In genomic region chr2:157506779-157507178, GRCm38 (mm10) we compare ENCODE assay signal across 9 mouse cellular contexts. TPM values are rescaled to one million over a fixed set of nuclear protein-coding genes. Genes with fewer than 3 reads are reported as not detected.
DNase-seq lines count a peak whose midpoint lies in the region; ATAC-seq lines count a peak whose summit lies in the region.
"Had no signal": no experiment of that assay in that cellular context is flagged by ENCODE, and none has a peak within 500 bp of the region (broad histone marks: within the 10 kb centered on the region; RNA-seq: fewer than 3 reads in every experiment).

No protein-coding gene starts in this region.

- H3K27me3 ChIP-seq in limb, embryonic 13.5 days = no peaks in the 10 kb centered on the region
- no peaks in the 10 kb centered on the region for H3K27me3 ChIP-seq in stomach, embryonic 16.5 days (ENCODE audit: control insufficient read depth, insufficient read depth, low read length)

- H3K36me3 ChIP-seq in limb, embryonic 13.5 days = no peaks in the 10 kb centered on the region
- H3K36me3 ChIP-seq in stomach, embryonic 16.5 days (ENCODE audit: control insufficient read depth, insufficient read depth, low read length) = no peaks in the 10 kb centered on the region

- WGBS in limb, embryonic 13.5 days = 35% methylated on average over 14 of the region's 14 CpGs
- 11% methylated on average over 14 of the region's 14 CpGs for WGBS in stomach, embryonic 16.5 days

- 0 out of 2 replicates have a peak, but pooled peaks have one; percentile 60 for ATAC-seq in limb, embryonic 13.5 days (ENCODE audit: low FRiP score, low read depth)
- ATAC-seq in stomach, embryonic 16.5 days (ENCODE audit: insufficient read depth, low FRiP score) = no peak
- no peak for ATAC-seq in erythroblast, adult 5-6 weeks (replicated peaks; ENCODE audit: low FRiP score, poor library complexity, severe bottlenecking)

- H3K4me2 ChIP-seq in limb, embryonic 13.5 days (replicated peaks) = peak overlapping the region; percentile 40
- peak overlapping the region; percentile 38 for H3K4me2 ChIP-seq in stomach, embryonic 16.5 days (ENCODE audit: low read depth, low read length)

- H3K4me1 ChIP-seq in limb, embryonic 13.5 days = peaks cover 25% of the 10 kb centered on the region
- H3K4me1 ChIP-seq in stomach, embryonic 16.5 days (ENCODE audit: control insufficient read depth, insufficient read depth, low read length) = peaks cover 5% of the 10 kb centered on the region; the same call in 1 of the 2 replicates

- no peak overlapping the region; the same call in 1 of the 2 replicates for H3K9ac ChIP-seq in limb, embryonic 13.5 days
- peak overlapping the region; percentile 49; the same call in 1 of the 2 replicates for H3K9ac ChIP-seq in stomach, embryonic 16.5 days (ENCODE audit: low read length)
- H3K9ac ChIP-seq: liver, embryonic 14.5 days had no signal

- H3K9me3 ChIP-seq in limb, embryonic 13.5 days = no peaks in the 10 kb centered on the region
- H3K9me3 ChIP-seq in stomach, embryonic 16.5 days (replicated peaks; ENCODE audit: control insufficient read depth, low read length) = no peaks in the 10 kb centered on the region

- no peak overlapping the region for H3K4me3 ChIP-seq in limb, embryonic 13.5 days
- no peak overlapping the region for H3K4me3 ChIP-seq in stomach, embryonic 16.5 days (replicated peaks; ENCODE audit: low read length)

- H3K27ac ChIP-seq in limb, embryonic 13.5 days = no peak overlapping the region
- no peak overlapping the region for H3K27ac ChIP-seq in stomach, embryonic 16.5 days (ENCODE audit: low read length)
- H3K27ac ChIP-seq: liver, embryonic 14.5 days had no signal

- peak; percentile 36 to 64 for DNase-seq in adrenal gland, adult (ENCODE audit: inconsistent age in 2 of 2, low spot score in 1 of 2)
- no peak for DNase-seq in adrenal gland, postnatal 25 days
- peak; percentile 56 for DNase-seq in testis, postnatal 14 days (ENCODE audit: low spot score)
- no peak for DNase-seq in testis, postnatal 10 days (ENCODE audit: low spot score)
- no peak for DNase-seq in natural killer cell, adult 2 months (ENCODE audit: low spot score in 2 of 2)

RNA-seq across cellular contexts. Expression of gene Nnat, which starts 53.1 kb away (rescaled TPM):
- 71.3 and 91.2 TPM in 2 replicates for total RNA-seq in adrenal gland, postnatal 25 days (2021)
- polyA plus RNA-seq in limb, embryonic 13.5 days (2015; fragmentation: Nextera tagmentation; extraction: Ambion mirVana) = 993 and 1,087 TPM in 2 replicates
- polyA plus RNA-seq in stomach, embryonic 16.5 days (2015; fragmentation: Nextera tagmentation; extraction: Ambion mirVana) = 268 and 304 TPM in 2 replicates
- total RNA-seq in erythroblast, adult 5-6 weeks (2015; ENCODE audit: low replicate concordance) = not detected in 2 replicates
- not detected in 2 replicates for total RNA-seq in erythroblast, adult 5-6 weeks (2017; ENCODE audit: low replicate concordance)

Comparison
In these comparisons a context has a peak if more than half of its experiments do, and no peak if none do; other contexts are left out.
1. DNase-seq: peak in adrenal gland, adult (2 of 2) and testis, postnatal 14 days (single experiment); none in adrenal gland, postnatal 25 days (single experiment), testis, postnatal 10 days (single experiment) and natural killer cell, adult 2 months (0 of 2).
2. RNA of gene Nnat, which starts 53.1 kb away (total RNA-seq): 71.3 to 91.2 TPM in adrenal gland, postnatal 25 days; not detected in erythroblast, adult 5-6 weeks; every median in the first group is over 10 times any median in the second.